Mouse (Mus musculus): Measurements from ENCODE around the gene Rnf222. TPM values are rescaled to one million over a fixed set of nuclear protein-coding genes. Genes with fewer than 3 reads are reported as not detected.

Rnf222 gene
- total and polyA plus RNA-seq, 3 experiments: not detected

GRCm38 (mm10) chr11:68902047-68902364, 13.7 kb downstream of the Rnf222 start:
- in situ Hi-C loops (cut with MboI; ENCODE audit: low pct_ligation_motif_present, low pct_unique_long_range_greater_than_20kb, low sequenced_read_pairs): loop anchor here (5.0 kb wide), 1 partner anchor 70 kb away; no protein-coding TSS in a partner anchor
- Histone ChIP-seq H3K79me2 (replicated peaks; ENCODE audit: control insufficient read depth, extremely low read depth, insufficient read depth, poor library complexity, severe bottlenecking) (peaks cover 19% of the 10 kb centered on the region), H3K4me2 (ENCODE audit: insufficient read depth, low read depth, poor library complexity, severe bottlenecking) (peak overlapping the region; percentile 80; the same call in 1 of the 2 replicates), H3K27me3 (replicated peaks) (peaks cover 18% of the 10 kb centered on the region), H3K36me3 (replicated peaks in 1 of 2; ENCODE audit: control insufficient read depth in 1 of 2, insufficient read depth in 1 of 2, low read length in 1 of 2) (peaks cover 36 to 47% of the 10 kb centered on the region in 2 experiments), H3K9me3 (replicated peaks; ENCODE audit: low read length) (peaks cover 5% of the 10 kb centered on the region), H3K9ac (ENCODE audit: insufficient read depth, low read depth) (peak overlapping the region; percentile 100), H3K4me3 (replicated peaks in 1 of 3; ENCODE audit: low read depth in 2 of 3, low read length in 2 of 3, poor library complexity in 1 of 3) (peak overlapping the region; percentile 71 to 92 (median 78)), H3K27ac (ENCODE audit: insufficient read depth, low read depth) (peak overlapping the region; percentile 32; the same call in 1 of the 2 replicates), H3K4me1 (ENCODE audit: control insufficient read depth in 1 of 2, insufficient read depth in 2 of 2) (peaks cover 5 to 28% of the 10 kb centered on the region in 2 experiments; a peak in 3 of 4 replicates)
- dilution Hi-C loops (cut with MboI; ENCODE audit: extremely low pct_ligation_motif_present, extremely low pct_unique_long_range_greater_than_20kb, low sequenced_read_pairs): no loop called here
- no peak for DNase-seq (ENCODE audit: extremely low read depth)
- no peak for TF ChIP-seq MXI1 (IDR thresholded peaks at IDR 0.05; ENCODE audit: low read depth, low read length)
- no peak for TF ChIP-seq MAX (IDR thresholded peaks at IDR 0.05; ENCODE audit: low read length)
- TF ChIP-seq ZC3H11A (IDR thresholded peaks at IDR 0.05; ENCODE audit: low read depth, low read length): no peak
- no peak for TF ChIP-seq CHD2 (IDR thresholded peaks at IDR 0.05; ENCODE audit: low read length)
- no peak for TF ChIP-seq POLR2A (IDR thresholded peaks at IDR 0.05; ENCODE audit: low read depth, low read length)
- no peak for TF ChIP-seq RCOR1 (conservative IDR thresholded peaks at IDR 0.05; ENCODE audit: low read depth, low read length)
- TF ChIP-seq TBP (conservative IDR thresholded peaks at IDR 0.05; ENCODE audit: low read depth, low read length): no peak
- TF ChIP-seq ZNF384 (IDR thresholded peaks at IDR 0.05; ENCODE audit: low read depth, low read length): no peak
- TF ChIP-seq ETS1 (conservative IDR thresholded peaks at IDR 0.05; ENCODE audit: low read depth, low read length): no peak
- TF ChIP-seq GABPA (IDR thresholded peaks at IDR 0.05; ENCODE audit: insufficient replicate concordance, low read depth, low read length): no peak
- no peak for TF ChIP-seq MAZ (IDR thresholded peaks at IDR 0.05; ENCODE audit: low read depth, low read length)
- no peak for TF ChIP-seq PAX5 (IDR thresholded peaks at IDR 0.05; ENCODE audit: low read length)
- no peak for TF ChIP-seq BHLHE40 (IDR thresholded peaks at IDR 0.05; ENCODE audit: low read depth, low read length)
- TF ChIP-seq CHD1 (IDR thresholded peaks at IDR 0.05; ENCODE audit: low read depth, low read length): peak; percentile 86; the same call in 1 of the 2 replicates
- TF ChIP-seq KAT2A (IDR thresholded peaks at IDR 0.05; ENCODE audit: insufficient replicate concordance, low read length): no peak
- TF ChIP-seq JUN (IDR thresholded peaks at IDR 0.05; ENCODE audit: insufficient read depth, low read depth, low read length): no peak
- peak; percentile 71 for TF ChIP-seq POLR2AphosphoS2 (IDR thresholded peaks at IDR 0.05; ENCODE audit: low read depth, low read length)
- no peak for TF ChIP-seq USF2 (conservative IDR thresholded peaks at IDR 0.05; ENCODE audit: low read depth, low read length)
- TF ChIP-seq NELFE (IDR thresholded peaks at IDR 0.05; ENCODE audit: low read depth, low read length): no peak
- TF ChIP-seq IRF4 (IDR thresholded peaks at IDR 0.05; ENCODE audit: low read depth, low read length): no peak
- TF ChIP-seq ZKSCAN1 (IDR thresholded peaks at IDR 0.05; ENCODE audit: borderline replicate concordance, low read depth, low read length): no peak
- TF ChIP-seq NRF1 (IDR thresholded peaks at IDR 0.05; ENCODE audit: low read depth, low read length): no peak
- TF ChIP-seq SIN3A (IDR thresholded peaks at IDR 0.05; ENCODE audit: low read length): peak; percentile 23; the same call in 1 of the 2 replicates
- TF ChIP-seq CTCF (conservative IDR thresholded peaks at IDR 0.05 in 1 of 2, IDR thresholded peaks at IDR 0.05 in 1 of 2; ENCODE audit: low read depth in 2 of 2, low read length in 2 of 2): no peak
